Mouse (Mus musculus) heart, postnatal 0 days (tissue): ENCODE measurements at regions not wholly inside any gene's neighbourhood (a gene's known extent, or its start where the extent isn't known, plus 50 kb on each side); places are given as distances from the start of the nearest gene placed in this dataset.

Experiments used
- CTCF ChIP-seq: IDR thresholded peaks from 2 replicates; pipeline ENCODE4 v1.5.1; 2016; ENCODE audit warnings: antibody characterized with exemption, control low read depth, low read depth
- EP300 ChIP-seq: IDR thresholded peaks from 2 replicates; pipeline ENCODE4 v1.6.1; 2016; ENCODE audit warnings: antibody characterized with exemption, low read depth

- no peak for TF ChIP-seq CTCF
- no peak for TF ChIP-seq EP300
Observed at GRCm38 (mm10) chr15:36684684-36685083, 322.9 kb downstream of the Zfp706 start.
